In genomic region chr19:45659738-45660502, GRCm38 (mm10) we compare ENCODE assay signal across 8 mouse cellular contexts. TPM values are rescaled to one million over a fixed set of nuclear protein-coding genes. Genes with fewer than 3 reads are reported as not detected.
DNase-seq lines count a peak whose midpoint lies in the region; ATAC-seq lines count a peak whose summit lies in the region.

TSS of gene Fbxw4 (minus strand) at chr19:45660312.

- peak; percentile 82 for ATAC-seq in hindbrain, embryonic 14.5 days (ENCODE audit: low FRiP score)

- no peaks in the 10 kb centered on the region for H3K9me3 ChIP-seq in hindbrain, embryonic 14.5 days (ENCODE audit: control insufficient read depth, low read length)

- H3K9ac ChIP-seq in hindbrain, embryonic 14.5 days = peak within 1 kb of the TSS; percentile 99

- no peaks in the 10 kb centered on the region for H3K36me3 ChIP-seq in hindbrain, embryonic 14.5 days (replicated peaks; ENCODE audit: control insufficient read depth, insufficient read depth)

- peaks cover 40% of the 10 kb centered on the region for H3K4me1 ChIP-seq in hindbrain, embryonic 14.5 days (replicated peaks; ENCODE audit: control insufficient read depth, insufficient read depth, low read length)

- WGBS in hindbrain, embryonic 14.5 days = under 1% methylated on average over 68 of the region's 94 CpGs

- H3K4me3 ChIP-seq in hindbrain, embryonic 14.5 days (replicated peaks; ENCODE audit: low read length) = peak within 1 kb of the TSS; percentile 86

- no peaks in the 10 kb centered on the region for H3K27me3 ChIP-seq in hindbrain, embryonic 14.5 days (ENCODE audit: control insufficient read depth, insufficient read depth, low read length)

- peak; percentile 53 for DNase-seq in T-cell, adult 2 months (ENCODE audit: low spot score)
- peak; percentile 86 for DNase-seq in cerebellum, postnatal 25 days
- DNase-seq in gastrocnemius, adult 18-20 months (ENCODE audit: low spot score) = peak; percentile 55
- peak; percentile 67 for DNase-seq in hindbrain, embryonic 14.5 days (ENCODE audit: low spot score)
- DNase-seq in layer of hippocampus, postnatal 25 days (ENCODE audit: extremely low spot score in 1 of 2, low spot score in 1 of 2) = peak; percentile 56 to 71
- peak; percentile 73 for DNase-seq in lung, postnatal 10 days
- peak; percentile 75 for DNase-seq in ovary, postnatal 36 days (ENCODE audit: low spot score)
- DNase-seq in thymus, postnatal 25 days = peak; percentile 79

- H3K27ac ChIP-seq in hindbrain, embryonic 14.5 days = peak within 1 kb of the TSS; percentile 95

- peak within 1 kb of the TSS; percentile 79 for H3K4me2 ChIP-seq in hindbrain, embryonic 14.5 days (replicated peaks)

RNA-seq across cellular contexts. Expression of gene Fbxw4, which starts in this region (rescaled TPM):
- 10 to 100 TPM; 29.5 to 33.3 TPM for total RNA-seq in gastrocnemius, adult 18-20 months (2021)
- polyA plus RNA-seq in hindbrain, embryonic 14.5 days (2014; fragmentation: Nextera tagmentation; extraction: Ambion mirVana) = 6.7 and 8.8 TPM in 2 replicates
- total RNA-seq in layer of hippocampus, postnatal 25 days (2021) = 10 to 100 TPM; 34.2 to 36.9 TPM

Comparison
In these comparisons a context has a peak if more than half of its experiments do, and no peak if none do; other contexts are left out.
1. Peak in every context shown above with its lines: DNase-seq, ATAC-seq, H3K4me3 ChIP-seq and H3K27ac ChIP-seq.